Mouse (Mus musculus): ENCODE measurements around the gene Gp1ba. TPM values are rescaled to one million over a fixed set of nuclear protein-coding genes. Genes with fewer than 3 reads are reported as not detected.

Gene Gp1ba
- polyA plus RNA-seq, 1 experiment from 2014 or later: 0.37 TPM

GRCm38 (mm10) chr11:70657991-70658390, 19.1 kb downstream of the Gp1ba start:
- ATAC-seq (ENCODE audit: low FRiP score, low TSS enrichment): no peak

GRCm38 (mm10) chr11:70658521-70658920, 19.6 kb downstream of the Gp1ba start:
- H3K9ac ChIP-seq (replicated peaks; ENCODE audit: low read length): no peak overlapping the region
- H3K36me3 ChIP-seq (ENCODE audit: control insufficient read depth, insufficient read depth, low read length): peaks cover 22% of the 10 kb centered on the region; the same call in 1 of the 2 replicates
- WGBS: 90% methylated on average over 5 of the region's 5 CpGs
- no peak overlapping the region for H3K4me3 ChIP-seq (replicated peaks; ENCODE audit: low read depth, low read length)
- no peak overlapping the region for H3K27ac ChIP-seq (replicated peaks; ENCODE audit: low read depth, low read length)
- H3K27me3 ChIP-seq (ENCODE audit: control insufficient read depth, insufficient read depth, low read length): no peaks in the 10 kb centered on the region
- no peak overlapping the region for H3K4me2 ChIP-seq (ENCODE audit: low read length)
- H3K4me1 ChIP-seq (ENCODE audit: control insufficient read depth, insufficient read depth, low read length): peaks cover 14% of the 10 kb centered on the region
- ATAC-seq (ENCODE audit: low FRiP score, low TSS enrichment): no peak
- no peak for DNase-seq
- H3K9me3 ChIP-seq (ENCODE audit: control insufficient read depth, low read length): no peaks in the 10 kb centered on the region

More at GRCm38 (mm10) chr11:70657991-70658390, 19.1 kb downstream of the Gp1ba start:
- H3K4me2 ChIP-seq (ENCODE audit: low read length): no peak overlapping the region
- H3K9ac ChIP-seq (replicated peaks; ENCODE audit: low read length): 0 out of 2 replicates have a peak overlapping the region, but pooled peaks have one; percentile 6
- H3K36me3 ChIP-seq (ENCODE audit: control insufficient read depth, insufficient read depth, low read length): peaks cover 18% of the 10 kb centered on the region; the same call in 1 of the 2 replicates
- H3K27ac ChIP-seq (replicated peaks; ENCODE audit: low read depth, low read length): no peak overlapping the region
- no peaks in the 10 kb centered on the region for H3K9me3 ChIP-seq (ENCODE audit: control insufficient read depth, low read length)
- H3K4me1 ChIP-seq (ENCODE audit: control insufficient read depth, insufficient read depth, low read length): peaks cover 17% of the 10 kb centered on the region
- H3K4me3 ChIP-seq (replicated peaks; ENCODE audit: low read depth, low read length): no peak overlapping the region
- no peaks in the 10 kb centered on the region for H3K27me3 ChIP-seq (ENCODE audit: control insufficient read depth, insufficient read depth, low read length)
- no peak for DNase-seq
- 70% methylated on average over 9 of the region's 9 CpGs for WGBS

- ATAC-seq (ENCODE audit: low FRiP score, low TSS enrichment): no peak
Observed at GRCm38 (mm10) chr11:70658942-70659341, 20.0 kb downstream of the Gp1ba start.

GRCm38 (mm10) chr11:70660571-70660970, 21.6 kb downstream of the Gp1ba start:
- no peak overlapping the region for H3K9ac ChIP-seq (replicated peaks; ENCODE audit: low read length)
- DNase-seq: no peak
- no peaks in the 10 kb centered on the region for H3K9me3 ChIP-seq (ENCODE audit: control insufficient read depth, low read length)
- ATAC-seq (ENCODE audit: low FRiP score, low TSS enrichment): no peak
- no peak overlapping the region for H3K4me2 ChIP-seq (ENCODE audit: low read length)
- H3K27ac ChIP-seq (replicated peaks; ENCODE audit: low read depth, low read length): no peak overlapping the region
- H3K27me3 ChIP-seq (ENCODE audit: control insufficient read depth, insufficient read depth, low read length): no peaks in the 10 kb centered on the region
- no peak overlapping the region for H3K4me3 ChIP-seq (replicated peaks; ENCODE audit: low read depth, low read length)
- H3K36me3 ChIP-seq (ENCODE audit: control insufficient read depth, insufficient read depth, low read length): peaks cover 43% of the 10 kb centered on the region
- WGBS: 92% methylated on average over 8 of the region's 8 CpGs
- H3K4me1 ChIP-seq (ENCODE audit: control insufficient read depth, insufficient read depth, low read length): peaks cover 9% of the 10 kb centered on the region

More at GRCm38 (mm10) chr11:70658942-70659341, 20.0 kb downstream of the Gp1ba start:
- 86% methylated on average over 8 of the region's 8 CpGs for WGBS
- no peak for DNase-seq
- H3K4me2 ChIP-seq (ENCODE audit: low read length): no peak overlapping the region
- peaks cover 26% of the 10 kb centered on the region for H3K36me3 ChIP-seq (ENCODE audit: control insufficient read depth, insufficient read depth, low read length)
- H3K4me3 ChIP-seq (replicated peaks; ENCODE audit: low read depth, low read length): no peak overlapping the region
- H3K4me1 ChIP-seq (ENCODE audit: control insufficient read depth, insufficient read depth, low read length): peaks cover 14% of the 10 kb centered on the region
- no peaks in the 10 kb centered on the region for H3K9me3 ChIP-seq (ENCODE audit: control insufficient read depth, low read length)
- no peak overlapping the region for H3K9ac ChIP-seq (replicated peaks; ENCODE audit: low read length)
- H3K27me3 ChIP-seq (ENCODE audit: control insufficient read depth, insufficient read depth, low read length): no peaks in the 10 kb centered on the region
- no peak overlapping the region for H3K27ac ChIP-seq (replicated peaks; ENCODE audit: low read depth, low read length)

- no peak overlapping the region for H3K27ac ChIP-seq (replicated peaks; ENCODE audit: low read depth, low read length)
- ATAC-seq (ENCODE audit: low FRiP score, low TSS enrichment): no peak
- H3K4me1 ChIP-seq (ENCODE audit: control insufficient read depth, insufficient read depth, low read length): peaks cover 5% of the 10 kb centered on the region
- WGBS: 89% methylated on average over 8 of the region's 8 CpGs
- H3K9me3 ChIP-seq (ENCODE audit: control insufficient read depth, low read length): no peaks in the 10 kb centered on the region
- no peak for DNase-seq
- H3K9ac ChIP-seq (replicated peaks; ENCODE audit: low read length): no peak overlapping the region
- no peak overlapping the region for H3K4me3 ChIP-seq (replicated peaks; ENCODE audit: low read depth, low read length)
- no peaks in the 10 kb centered on the region for H3K27me3 ChIP-seq (ENCODE audit: control insufficient read depth, insufficient read depth, low read length)
- H3K4me2 ChIP-seq (ENCODE audit: low read length): no peak overlapping the region
- H3K36me3 ChIP-seq (ENCODE audit: control insufficient read depth, insufficient read depth, low read length): peaks cover 48% of the 10 kb centered on the region
Observed at GRCm38 (mm10) chr11:70663101-70663500, 24.2 kb downstream of the Gp1ba start.

GRCm38 (mm10) chr11:70663957-70664356, 25.0 kb downstream of the Gp1ba start:
- Histone ChIP-seq H3K27ac (replicated peaks; ENCODE audit: low read depth, low read length) (no peak overlapping the region), H3K9ac (replicated peaks; ENCODE audit: low read length) (no peak overlapping the region), H3K36me3 (ENCODE audit: control insufficient read depth, insufficient read depth, low read length) (peaks cover 48% of the 10 kb centered on the region), H3K9me3 (ENCODE audit: control insufficient read depth, low read length) (no peaks in the 10 kb centered on the region), H3K4me1 (ENCODE audit: control insufficient read depth, insufficient read depth, low read length) (peaks cover 6% of the 10 kb centered on the region), H3K4me3 (replicated peaks; ENCODE audit: low read depth, low read length) (no peak overlapping the region), H3K27me3 (ENCODE audit: control insufficient read depth, insufficient read depth, low read length) (no peaks in the 10 kb centered on the region), H3K4me2 (ENCODE audit: low read length) (no peak overlapping the region)
- ATAC-seq (ENCODE audit: low FRiP score, low TSS enrichment): no peak
- DNase-seq: no peak
- 95% methylated on average over 6 of the region's 6 CpGs for WGBS

GRCm38 (mm10) chr11:70664741-70665140, 25.8 kb downstream of the Gp1ba start:
- no peak for DNase-seq
- no peak for ATAC-seq (ENCODE audit: low FRiP score, low TSS enrichment)
- Histone ChIP-seq H3K27me3 (ENCODE audit: control insufficient read depth, insufficient read depth, low read length) (no peaks in the 10 kb centered on the region), H3K27ac (replicated peaks; ENCODE audit: low read depth, low read length) (no peak overlapping the region), H3K9ac (replicated peaks; ENCODE audit: low read length) (no peak overlapping the region), H3K4me3 (replicated peaks; ENCODE audit: low read depth, low read length) (no peak overlapping the region), H3K9me3 (ENCODE audit: control insufficient read depth, low read length) (no peaks in the 10 kb centered on the region), H3K36me3 (ENCODE audit: control insufficient read depth, insufficient read depth, low read length) (peaks cover 48% of the 10 kb centered on the region), H3K4me1 (ENCODE audit: control insufficient read depth, insufficient read depth, low read length) (peaks cover 6% of the 10 kb centered on the region), H3K4me2 (ENCODE audit: low read length) (no peak overlapping the region)
- WGBS: 95% methylated on average over 9 of the region's 9 CpGs

GRCm38 (mm10) chr11:70666687-70667086, 27.8 kb downstream of the Gp1ba start:
- ATAC-seq (ENCODE audit: low FRiP score, low TSS enrichment): no peak

GRCm38 (mm10) chr11:70667271-70668150, 28.6 kb downstream of the Gp1ba start:
- H3K9me3 ChIP-seq (ENCODE audit: control insufficient read depth, low read length): no peaks in the 10 kb centered on the region
- H3K36me3 ChIP-seq (ENCODE audit: control insufficient read depth, insufficient read depth, low read length): peaks cover 44% of the 10 kb centered on the region
- peaks cover 19% of the 10 kb centered on the region for H3K4me1 ChIP-seq (ENCODE audit: control insufficient read depth, insufficient read depth, low read length)
- 83% methylated on average over 14 of the region's 14 CpGs for WGBS
- peak overlapping the region; percentile 79 for H3K4me2 ChIP-seq (ENCODE audit: low read length)
- no peaks in the 10 kb centered on the region for H3K27me3 ChIP-seq (ENCODE audit: control insufficient read depth, insufficient read depth, low read length)
- no peak overlapping the region for H3K27ac ChIP-seq (replicated peaks; ENCODE audit: low read depth, low read length)
- ATAC-seq (ENCODE audit: low FRiP score, low TSS enrichment) (no peak), DNase-seq (no peak)
- peak overlapping the region; percentile 49; the same call in 1 of the 2 replicates for H3K9ac ChIP-seq (replicated peaks; ENCODE audit: low read length)
- peak overlapping the region; percentile 65 for H3K4me3 ChIP-seq (replicated peaks; ENCODE audit: low read depth, low read length)

More at GRCm38 (mm10) chr11:70666687-70667086, 27.8 kb downstream of the Gp1ba start:
- H3K4me3 ChIP-seq (replicated peaks; ENCODE audit: low read depth, low read length): no peak overlapping the region
- DNase-seq: no peak
- H3K9ac ChIP-seq (replicated peaks; ENCODE audit: low read length): no peak overlapping the region
- WGBS: 95% methylated on average over 8 of the region's 8 CpGs
- no peaks in the 10 kb centered on the region for H3K9me3 ChIP-seq (ENCODE audit: control insufficient read depth, low read length)
- peaks cover 19% of the 10 kb centered on the region for H3K4me1 ChIP-seq (ENCODE audit: control insufficient read depth, insufficient read depth, low read length)
- no peak overlapping the region for H3K27ac ChIP-seq (replicated peaks; ENCODE audit: low read depth, low read length)
- H3K4me2 ChIP-seq (ENCODE audit: low read length): no peak overlapping the region
- H3K36me3 ChIP-seq (ENCODE audit: control insufficient read depth, insufficient read depth, low read length): peaks cover 45% of the 10 kb centered on the region
- H3K27me3 ChIP-seq (ENCODE audit: control insufficient read depth, insufficient read depth, low read length): no peaks in the 10 kb centered on the region
